Mouse (Mus musculus) c-Kit-negative CD71-positive TER-119-positive erythroid progenitor cells, embryonic 14.5 days (primary cell): Measurements from ENCODE around the gene Tle6.

ENCODE experiments used
- DNase-seq: peaks from one replicate; pipeline ENCODE4 v3.0.0-alpha.2; 2013; ENCODE audit warnings: low read depth, low spot score

Tle6 gene

DNA sequence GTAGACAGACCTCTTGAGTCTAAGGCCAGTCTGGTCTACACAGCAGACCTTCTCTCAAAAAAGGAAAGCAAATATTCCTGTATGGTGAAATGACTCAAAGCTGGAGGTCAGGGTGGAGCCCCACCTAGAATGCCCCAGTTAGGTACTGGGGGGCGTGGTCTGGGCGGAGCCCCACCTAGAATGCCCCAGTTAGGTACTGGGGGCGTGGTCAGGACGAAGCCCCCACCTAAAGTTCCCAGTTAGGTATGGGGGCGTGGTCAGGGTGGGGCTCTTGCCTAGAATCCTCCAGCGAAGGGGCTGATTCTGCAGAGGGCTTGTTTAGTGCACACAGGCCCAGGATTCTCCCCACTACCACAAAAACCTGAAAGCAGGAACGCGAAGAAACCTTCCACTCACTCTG lies 22.6 kb upstream of the Tle6 start:
- DNase-seq = no peak

- DNase-seq = no peak
Observed at GRCm38 (mm10) chr10:81620786-81621185, 19.9 kb upstream of the Tle6 start.

DNA sequence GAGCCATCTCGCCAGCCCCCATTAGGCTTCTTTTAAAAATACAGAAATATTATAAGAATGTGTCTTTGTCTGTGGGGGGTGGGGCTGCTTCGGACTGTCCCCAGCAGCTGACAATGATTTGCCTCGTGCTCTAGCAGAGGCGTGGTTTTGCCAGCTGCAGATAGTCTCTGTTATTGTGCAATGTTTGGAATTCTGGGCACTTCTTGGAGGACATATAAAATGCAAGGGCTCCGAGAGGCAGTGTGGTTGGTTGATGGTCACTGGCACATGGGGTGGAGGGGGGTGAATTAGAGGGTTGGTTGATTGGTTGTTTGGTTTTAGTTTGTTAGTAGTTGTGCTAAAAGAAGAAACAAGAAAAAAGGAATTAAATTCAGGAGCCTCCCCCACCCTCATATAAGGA lies 19.1 kb upstream of the Tle6 start:
- no peak for DNase-seq

GRCm38 (mm10) chr10:81615486-81615885 lies 14.6 kb upstream of the Tle6 start:
- DNase-seq = no peak

- no peak for DNase-seq
Observed at GRCm38 (mm10) chr10:81612779-81613178, 11.9 kb upstream of the Tle6 start.

DNA sequence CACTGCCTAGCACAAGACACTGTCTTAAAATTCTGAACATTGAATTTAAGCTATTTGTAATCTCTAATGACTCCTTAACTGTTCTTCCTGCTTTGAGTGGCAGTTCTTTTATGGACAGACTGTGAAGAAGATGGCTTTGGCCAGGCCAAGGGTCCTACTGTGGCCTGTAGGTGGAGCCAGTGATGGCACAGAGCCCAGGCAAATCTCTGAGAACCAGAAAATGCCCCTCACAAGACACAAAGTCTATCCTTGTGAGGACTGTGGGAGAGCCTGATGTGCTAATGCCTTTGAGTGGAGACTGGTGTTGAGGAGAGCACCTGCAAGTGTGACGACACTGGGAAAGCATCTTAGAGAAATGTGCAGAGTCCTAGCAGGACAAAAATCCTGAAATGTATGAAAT lies 7.4 kb upstream of the Tle6 start:
- no peak for DNase-seq

DNA sequence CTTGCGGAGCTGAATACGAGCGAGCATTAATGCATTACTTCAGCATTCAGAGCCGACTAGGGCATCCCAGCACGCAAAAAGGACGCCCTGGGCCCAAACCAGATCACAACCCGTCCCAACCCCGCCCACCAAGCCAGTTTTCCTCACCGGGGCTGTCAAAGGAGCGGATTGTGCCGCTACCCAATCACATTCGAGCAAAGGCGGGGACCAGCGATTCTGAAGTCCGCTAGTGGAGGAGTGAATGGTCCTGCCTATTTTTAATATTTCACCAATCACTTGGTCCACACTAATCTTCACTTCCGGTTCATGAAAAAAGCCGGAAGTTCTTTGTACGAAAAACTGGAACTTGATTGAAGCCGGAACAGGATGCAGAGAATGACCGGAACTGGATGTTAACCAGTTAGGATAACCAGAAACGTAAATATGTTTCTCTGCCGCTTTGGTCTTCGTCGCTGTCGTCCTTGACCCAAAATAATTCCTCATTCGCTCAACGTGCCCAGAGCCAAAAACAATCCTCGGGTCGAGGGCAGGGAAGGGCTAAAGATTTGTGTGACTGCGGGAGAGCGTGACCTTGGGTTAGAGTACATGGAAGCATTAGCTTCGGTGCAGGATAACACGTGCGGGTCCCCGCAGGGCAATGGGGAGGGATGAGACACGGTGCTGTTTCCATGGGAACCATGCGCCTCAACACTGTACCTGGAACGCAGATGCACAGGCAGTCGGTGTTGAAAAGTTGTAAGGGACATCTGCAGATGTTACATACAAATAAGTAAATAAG lies 5.3 kb upstream of the Tle6 start, which contains the start of gene BC025920:
Gene BC025920, plus strand, starts transcription at position 297 of the 778 bp plus-strand sequence.
- peak; percentile 94 for DNase-seq

DNA sequence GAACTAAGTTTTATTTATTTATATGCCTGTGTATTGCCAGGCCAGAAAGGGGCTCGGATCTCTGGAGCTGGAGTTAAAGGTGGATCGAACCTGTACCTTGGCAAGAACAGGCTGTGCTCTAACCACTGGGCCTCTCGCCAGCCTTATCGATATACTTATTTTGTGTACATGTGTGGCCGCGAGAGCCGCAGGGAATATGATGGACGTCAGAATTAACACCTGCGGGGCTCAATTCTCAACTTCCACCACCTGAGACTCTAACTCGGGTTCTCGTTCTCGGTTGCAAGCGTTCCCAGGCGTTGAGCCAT lies 4.7 kb upstream of the Tle6 start:
- DNase-seq = no peak

DNA sequence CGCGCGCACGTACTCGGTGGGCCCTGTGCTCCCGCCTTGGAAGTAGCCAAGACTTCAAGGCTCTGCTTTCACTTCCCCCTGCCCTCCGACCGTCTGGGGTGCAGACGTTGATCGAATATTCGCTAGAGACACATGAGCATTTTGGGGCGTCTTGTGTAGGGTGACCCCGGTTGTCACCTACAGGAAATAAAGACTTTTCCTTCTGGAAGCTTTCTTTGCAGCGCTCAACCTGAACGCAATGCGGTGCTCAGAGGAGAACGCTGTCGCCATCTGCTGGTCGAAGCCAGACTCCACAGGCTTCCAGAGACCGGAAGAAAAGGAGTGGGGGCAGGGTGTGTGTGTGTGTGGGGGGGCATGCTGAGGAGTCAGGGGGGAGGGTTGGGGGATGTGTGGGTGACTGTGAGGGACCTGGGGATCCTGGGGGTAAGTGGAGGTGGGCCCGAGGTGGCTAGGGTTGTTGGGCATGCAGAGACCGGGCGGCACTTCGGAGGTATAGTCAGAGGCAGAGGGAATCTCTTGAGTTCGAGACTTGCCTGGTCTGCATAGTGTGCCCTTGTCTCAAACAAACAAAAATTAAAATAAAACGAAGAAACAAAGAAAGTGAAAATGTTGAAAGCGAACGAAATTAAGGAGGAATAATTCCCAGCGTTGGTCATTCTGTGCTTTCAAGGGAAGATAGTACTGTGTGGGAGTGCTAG lies 4.2 kb upstream of the Tle6 start:
- DNase-seq = peak; percentile 78

DNA sequence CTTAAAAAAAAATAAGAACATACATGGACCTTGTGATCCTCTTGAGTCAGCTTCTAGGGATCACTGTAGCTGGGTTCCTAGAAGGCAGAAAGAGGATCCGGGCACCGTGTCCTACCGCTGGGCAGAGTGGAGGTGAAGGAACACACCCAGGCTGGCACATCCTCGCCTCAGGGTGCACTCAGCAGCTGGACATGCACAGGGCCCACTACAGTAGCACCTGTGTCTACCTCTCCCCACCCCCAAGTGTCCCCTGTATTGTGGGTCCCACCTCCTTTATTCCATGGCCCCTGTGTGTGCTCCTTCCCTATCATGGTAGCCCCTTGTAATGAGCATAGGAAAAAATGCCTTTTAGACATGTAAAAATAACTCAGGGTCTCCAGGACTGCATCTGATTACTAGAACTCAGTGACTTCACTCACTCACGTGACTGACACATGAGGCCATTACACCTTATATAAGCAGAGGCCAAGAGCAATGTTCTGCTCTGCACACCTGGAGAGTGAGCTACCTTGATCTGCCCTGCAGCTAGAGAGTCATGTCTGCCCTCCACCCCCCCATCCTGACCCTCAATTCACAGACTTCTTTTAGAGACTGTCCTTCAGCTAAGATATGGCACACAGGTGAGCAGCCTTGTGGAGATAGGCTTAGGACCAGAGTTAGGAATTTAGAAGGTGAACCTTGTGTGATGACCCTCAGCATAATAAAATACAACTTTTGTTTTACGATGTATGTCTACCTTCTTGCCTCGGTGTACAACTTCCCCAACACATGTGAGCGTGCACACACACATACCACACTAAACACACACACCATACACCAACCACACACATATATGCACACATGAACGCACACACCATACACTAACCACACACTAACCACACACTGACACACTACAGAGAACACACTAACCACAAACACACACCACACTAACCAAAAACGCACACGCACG lies 3.4 kb upstream of the Tle6 start:
- DNase-seq = no peak

DNA sequence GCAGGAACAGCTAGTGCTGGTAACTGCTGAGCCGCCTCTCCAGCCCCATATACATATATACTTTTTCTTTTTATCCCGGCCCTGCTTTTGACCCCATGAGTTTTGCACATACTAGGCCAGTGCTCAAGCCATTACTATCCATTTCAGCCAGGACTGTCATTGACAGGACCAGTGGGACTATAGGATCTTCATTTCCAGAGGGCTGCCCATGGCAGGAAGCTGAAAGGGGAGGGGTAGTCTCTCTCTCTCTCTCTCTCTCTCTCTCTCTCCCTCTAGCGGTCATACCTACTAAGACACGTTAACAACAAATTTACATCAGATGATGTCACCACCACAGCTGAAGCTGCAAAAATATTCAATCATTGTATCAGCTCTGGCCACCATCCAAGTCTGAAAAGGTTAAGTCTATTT lies 1.9 kb upstream of the Tle6 start:
- peak; percentile 17 for DNase-seq

- DNase-seq = no peak
Observed at GRCm38 (mm10) chr10:81601396-81601905, 578 bp upstream of the Tle6 start.

DNA sequence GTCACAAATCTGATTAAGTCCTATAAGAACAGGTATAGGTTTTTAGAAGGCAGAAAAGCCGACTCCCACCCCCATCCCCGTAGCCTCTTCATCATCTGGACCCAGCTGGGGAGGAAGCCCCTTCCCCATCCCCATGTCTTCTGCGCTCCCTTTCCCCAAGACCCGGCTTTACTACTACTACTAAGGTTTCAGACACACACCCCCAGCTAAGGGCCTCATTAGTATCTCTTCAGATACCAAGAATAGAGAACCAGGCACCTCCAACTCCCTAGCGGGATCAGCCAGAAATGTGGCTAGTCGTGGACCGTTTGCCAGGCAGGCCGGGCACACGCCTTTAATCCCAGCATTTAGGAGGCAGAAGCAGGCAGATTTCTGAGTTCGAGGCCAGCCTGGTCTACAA lies 777 bp downstream of the Tle6 start:
- no peak for DNase-seq

GRCm38 (mm10) chr10:81599630-81600029 lies 1.2 kb downstream of the Tle6 start:
- DNase-seq = no peak

- no peak for DNase-seq
Observed at GRCm38 (mm10) chr10:81598871-81599270, 2.0 kb downstream of the Tle6 start.

- no peak for DNase-seq
Observed at GRCm38 (mm10) chr10:81598342-81598741, 2.5 kb downstream of the Tle6 start.

DNA sequence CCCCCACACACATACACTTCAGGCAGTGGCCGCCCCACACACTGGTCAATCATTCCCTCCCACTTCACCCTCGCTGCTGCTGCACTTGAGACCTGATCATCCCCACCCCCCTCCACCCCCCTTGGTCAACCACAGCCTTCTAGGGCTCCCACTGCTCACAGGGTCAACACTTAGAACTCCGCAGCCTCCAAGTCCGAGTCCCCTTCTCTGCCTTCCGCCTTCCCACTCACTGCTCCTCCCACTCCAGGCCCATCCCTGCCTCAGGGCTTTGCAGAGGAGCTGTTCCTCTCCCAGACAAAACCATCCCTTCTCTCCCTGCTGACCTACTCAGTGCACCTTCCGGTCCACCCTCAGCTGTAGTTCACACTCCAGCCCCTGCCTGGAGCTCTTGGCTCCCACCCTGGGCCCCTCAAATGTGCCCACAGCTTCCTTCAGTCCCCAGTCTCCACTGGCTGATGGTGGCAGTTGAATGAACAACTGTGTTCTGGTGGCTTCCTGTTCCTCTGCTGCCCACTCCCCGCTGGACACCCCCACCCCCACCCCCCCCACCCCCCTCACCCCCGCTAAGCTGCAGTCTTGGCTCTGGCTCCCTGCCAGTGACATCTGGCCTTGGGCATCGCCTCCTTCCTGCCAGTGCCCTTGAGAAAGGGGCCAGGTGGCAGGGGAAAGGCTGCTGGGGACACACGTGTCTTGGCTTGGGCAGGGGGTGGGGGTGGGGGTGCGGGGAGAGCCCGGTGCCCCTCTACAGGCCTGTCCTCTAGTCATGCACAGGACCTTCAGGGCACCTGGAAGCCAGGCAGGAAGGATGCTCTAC lies 3.5 kb downstream of the Tle6 start:
- DNase-seq = no peak

DNA sequence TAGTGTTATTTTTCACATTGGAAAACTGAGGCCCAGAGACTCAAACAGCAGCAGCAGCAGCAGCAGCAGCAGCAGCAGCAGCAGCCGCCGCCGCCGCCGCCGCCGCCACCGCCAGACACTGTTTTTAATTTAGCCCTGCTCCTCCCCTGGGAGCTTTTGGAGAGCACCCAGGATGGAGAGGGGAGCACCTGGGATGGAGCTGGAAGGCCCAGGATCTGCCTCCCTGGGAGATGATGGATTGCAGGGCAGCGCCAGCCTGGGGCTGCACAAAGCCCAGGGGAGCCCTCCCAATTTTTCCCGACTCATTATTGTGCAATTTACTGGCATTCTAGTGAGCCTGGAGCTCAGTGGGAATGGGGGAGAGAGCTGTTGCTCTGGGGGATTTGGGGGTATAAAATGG lies 4.3 kb downstream of the Tle6 start:
- DNase-seq = no peak

- no peak for DNase-seq
Observed at GRCm38 (mm10) chr10:81595599-81595998, 5.3 kb downstream of the Tle6 start.

GRCm38 (mm10) chr10:81593935-81594334 lies 6.9 kb downstream of the Tle6 start:
- no peak for DNase-seq

GRCm38 (mm10) chr10:81593223-81593622 lies 7.7 kb downstream of the Tle6 start:
- no peak for DNase-seq
